Mouse (Mus musculus): ENCODE measurements around the gene Megf11. TPM values are rescaled to one million over a fixed set of nuclear protein-coding genes. Genes with fewer than 3 reads are reported as not detected.

Megf11 gene
- 0.58 and 0.70 TPM in 2 replicates for polyA plus RNA-seq (2014; fragmentation: Nextera tagmentation; extraction: Ambion mirVana)

GRCm38 (mm10) chr9:64385511-64386465, at the start of gene Megf11:
Gene Megf11 (plus strand): TSS chr9:64385626.
- no peaks in the 10 kb centered on the region for H3K36me3 ChIP-seq (ENCODE audit: control insufficient read depth, insufficient read depth, low read length)
- H3K4me2 ChIP-seq = peak within 1 kb of the TSS; percentile 87
- no peaks in the 10 kb centered on the region for H3K9me3 ChIP-seq (replicated peaks; ENCODE audit: control insufficient read depth, low read length)
- no peak within 1 kb of the TSS for H3K27ac ChIP-seq (ENCODE audit: low read depth, low read length)
- WGBS (ENCODE audit: insufficient replicate concordance) = under 1% methylated on average over 91 of the region's 93 CpGs
- H3K27me3 ChIP-seq (ENCODE audit: control insufficient read depth, insufficient read depth, low read length) = peaks cover 71% of the 10 kb centered on the region
- peak; percentile 75; the same call in 1 of the 2 replicates for ATAC-seq (replicated peaks; ENCODE audit: insufficient number of reproducible peaks, low FRiP score, low TSS enrichment)
- H3K4me3 ChIP-seq (ENCODE audit: low read depth, low read length) = peak within 1 kb of the TSS; percentile 41
- H3K9ac ChIP-seq (ENCODE audit: low read depth, low read length) = no peak within 1 kb of the TSS
- H3K4me1 ChIP-seq (ENCODE audit: control insufficient read depth, insufficient read depth, low read length) = peaks cover 11% of the 10 kb centered on the region

- no peak for ATAC-seq (replicated peaks; ENCODE audit: insufficient number of reproducible peaks, low FRiP score, low TSS enrichment)
- WGBS (ENCODE audit: insufficient replicate concordance) = 86% methylated on average over 6 of the region's 6 CpGs
- Histone ChIP-seq H3K4me1 (ENCODE audit: control insufficient read depth, insufficient read depth, low read length) (0 out of 2 replicates have a peak, but pooled peaks cover 7% of the 10 kb centered on the region), H3K4me3 (ENCODE audit: low read depth, low read length) (no peak overlapping the region), H3K9ac (ENCODE audit: low read depth, low read length) (no peak overlapping the region; the same call in 1 of the 2 replicates), H3K27ac (ENCODE audit: low read depth, low read length) (no peak overlapping the region), H3K27me3 (ENCODE audit: control insufficient read depth, insufficient read depth, low read length) (no peaks in the 10 kb centered on the region), H3K36me3 (ENCODE audit: control insufficient read depth, insufficient read depth, low read length) (peaks cover 7% of the 10 kb centered on the region), H3K9me3 (replicated peaks; ENCODE audit: control insufficient read depth, low read length) (no peaks in the 10 kb centered on the region), H3K4me2 (no peak overlapping the region)
Measured at GRCm38 (mm10) chr9:64335825-64336224, 49.6 kb upstream of the Megf11 start.

GRCm38 (mm10) chr9:64339361-64339760, 46.1 kb upstream of the Megf11 start:
- no peak overlapping the region for H3K4me3 ChIP-seq (ENCODE audit: low read depth, low read length)
- no peaks in the 10 kb centered on the region for H3K9me3 ChIP-seq (replicated peaks; ENCODE audit: control insufficient read depth, low read length)
- H3K4me2 ChIP-seq = peak overlapping the region; percentile 65
- no peak for ATAC-seq (replicated peaks; ENCODE audit: insufficient number of reproducible peaks, low FRiP score, low TSS enrichment)
- H3K9ac ChIP-seq (ENCODE audit: low read depth, low read length) = no peak overlapping the region
- H3K27me3 ChIP-seq (ENCODE audit: control insufficient read depth, insufficient read depth, low read length) = no peaks in the 10 kb centered on the region
- peaks cover 7% of the 10 kb centered on the region for H3K36me3 ChIP-seq (ENCODE audit: control insufficient read depth, insufficient read depth, low read length)
- H3K4me1 ChIP-seq (ENCODE audit: control insufficient read depth, insufficient read depth, low read length) = 0 out of 2 replicates have a peak, but pooled peaks cover 5% of the 10 kb centered on the region
- WGBS (ENCODE audit: insufficient replicate concordance) = 47% methylated on average over 8 of the region's 8 CpGs
- no peak overlapping the region for H3K27ac ChIP-seq (ENCODE audit: low read depth, low read length)

GRCm38 (mm10) chr9:64340351-64341253, 44.8 kb upstream of the Megf11 start:
- Histone ChIP-seq H3K4me1 (ENCODE audit: control insufficient read depth, insufficient read depth, low read length) (0 out of 2 replicates have a peak, but pooled peaks cover 5% of the 10 kb centered on the region), H3K9me3 (replicated peaks; ENCODE audit: control insufficient read depth, low read length) (no peaks in the 10 kb centered on the region), H3K9ac (ENCODE audit: low read depth, low read length) (peak overlapping the region; percentile 93), H3K4me2 (peak overlapping the region; percentile 65), H3K4me3 (ENCODE audit: low read depth, low read length) (peak overlapping the region; percentile 54), H3K27ac (ENCODE audit: low read depth, low read length) (peak overlapping the region; percentile 100), H3K36me3 (ENCODE audit: control insufficient read depth, insufficient read depth, low read length) (peaks cover 6% of the 10 kb centered on the region), H3K27me3 (ENCODE audit: control insufficient read depth, insufficient read depth, low read length) (no peaks in the 10 kb centered on the region)
- under 1% methylated on average over 83 of the region's 85 CpGs for WGBS (ENCODE audit: insufficient replicate concordance)
- peak; percentile 77 for ATAC-seq (replicated peaks; ENCODE audit: insufficient number of reproducible peaks, low FRiP score, low TSS enrichment)

- H3K4me3 ChIP-seq (ENCODE audit: low read depth, low read length) = peak within 1 kb of the TSS; percentile 54
- ATAC-seq (replicated peaks; ENCODE audit: insufficient number of reproducible peaks, low FRiP score, low TSS enrichment) = no peak
- H3K9ac ChIP-seq (ENCODE audit: low read depth, low read length) = peak within 1 kb of the TSS; percentile 93
- H3K36me3 ChIP-seq (ENCODE audit: control insufficient read depth, insufficient read depth, low read length) = peaks cover 3% of the 10 kb centered on the region; the same call in 1 of the 2 replicates
- no peaks in the 10 kb centered on the region for H3K27me3 ChIP-seq (ENCODE audit: control insufficient read depth, insufficient read depth, low read length)
- H3K27ac ChIP-seq (ENCODE audit: low read depth, low read length) = peak within 1 kb of the TSS; percentile 100
- H3K4me1 ChIP-seq (ENCODE audit: control insufficient read depth, insufficient read depth, low read length) = 0 out of 2 replicates have a peak, but pooled peaks cover 5% of the 10 kb centered on the region
- WGBS (ENCODE audit: insufficient replicate concordance) = 14% methylated on average over 16 of the region's 16 CpGs
- peak within 1 kb of the TSS; percentile 65 for H3K4me2 ChIP-seq
- H3K9me3 ChIP-seq (replicated peaks; ENCODE audit: control insufficient read depth, low read length) = no peaks in the 10 kb centered on the region
Measured at GRCm38 (mm10) chr9:64341254-64341566, 44.2 kb upstream of the Megf11 start, which contains the start of gene Dis3l. Gene Dis3l (minus strand): TSS chr9:64341288.

GRCm38 (mm10) chr9:64341671-64342070, 43.8 kb upstream of the Megf11 start:
- peak overlapping the region; percentile 93 for H3K9ac ChIP-seq (ENCODE audit: low read depth, low read length)
- no peak overlapping the region; the same call in 1 of the 2 replicates for H3K4me3 ChIP-seq (ENCODE audit: low read depth, low read length)
- WGBS (ENCODE audit: insufficient replicate concordance) = 83% methylated on average over 8 of the region's 8 CpGs
- H3K36me3 ChIP-seq (ENCODE audit: control insufficient read depth, insufficient read depth, low read length) = no peaks in the 10 kb centered on the region
- no peaks in the 10 kb centered on the region for H3K27me3 ChIP-seq (ENCODE audit: control insufficient read depth, insufficient read depth, low read length)
- no peaks in the 10 kb centered on the region for H3K9me3 ChIP-seq (replicated peaks; ENCODE audit: control insufficient read depth, low read length)
- ATAC-seq (replicated peaks; ENCODE audit: insufficient number of reproducible peaks, low FRiP score, low TSS enrichment) = no peak
- H3K27ac ChIP-seq (ENCODE audit: low read depth, low read length) = no peak overlapping the region
- H3K4me1 ChIP-seq (ENCODE audit: control insufficient read depth, insufficient read depth, low read length) = 0 out of 2 replicates have a peak, but pooled peaks cover 5% of the 10 kb centered on the region
- peak overlapping the region; percentile 65 for H3K4me2 ChIP-seq

GRCm38 (mm10) chr9:64343656-64344055, 41.8 kb upstream of the Megf11 start:
- Histone ChIP-seq H3K27ac (ENCODE audit: low read depth, low read length) (no peak overlapping the region), H3K36me3 (ENCODE audit: control insufficient read depth, insufficient read depth, low read length) (no peaks in the 10 kb centered on the region), H3K4me1 (ENCODE audit: control insufficient read depth, insufficient read depth, low read length) (0 out of 2 replicates have a peak, but pooled peaks cover 5% of the 10 kb centered on the region), H3K27me3 (ENCODE audit: control insufficient read depth, insufficient read depth, low read length) (no peaks in the 10 kb centered on the region), H3K4me3 (ENCODE audit: low read depth, low read length) (no peak overlapping the region), H3K9me3 (replicated peaks; ENCODE audit: control insufficient read depth, low read length) (no peaks in the 10 kb centered on the region), H3K9ac (ENCODE audit: low read depth, low read length) (no peak overlapping the region), H3K4me2 (no peak overlapping the region)
- no peak for ATAC-seq (replicated peaks; ENCODE audit: insufficient number of reproducible peaks, low FRiP score, low TSS enrichment)
- WGBS (ENCODE audit: insufficient replicate concordance) = 76% methylated on average over 2 of the region's 2 CpGs

- no peaks in the 10 kb centered on the region for H3K27me3 ChIP-seq (ENCODE audit: control insufficient read depth, insufficient read depth, low read length)
- H3K27ac ChIP-seq (ENCODE audit: low read depth, low read length) = no peak overlapping the region
- no peak overlapping the region for H3K4me3 ChIP-seq (ENCODE audit: low read depth, low read length)
- H3K4me2 ChIP-seq = no peak overlapping the region
- no peaks in the 10 kb centered on the region for H3K9me3 ChIP-seq (replicated peaks; ENCODE audit: control insufficient read depth, low read length)
- WGBS (ENCODE audit: insufficient replicate concordance) = 50% methylated on average over 5 of the region's 5 CpGs
- no peak overlapping the region for H3K9ac ChIP-seq (ENCODE audit: low read depth, low read length)
- no peaks in the 10 kb centered on the region for H3K4me1 ChIP-seq (ENCODE audit: control insufficient read depth, insufficient read depth, low read length)
- H3K36me3 ChIP-seq (ENCODE audit: control insufficient read depth, insufficient read depth, low read length) = no peaks in the 10 kb centered on the region
- ATAC-seq (replicated peaks; ENCODE audit: insufficient number of reproducible peaks, low FRiP score, low TSS enrichment) = no peak
Measured at GRCm38 (mm10) chr9:64345931-64346330, 39.5 kb upstream of the Megf11 start.

Measured in heart, embryonic 11.5 days (tissue).